Mouse (Mus musculus) hindbrain, embryonic 14.5 days (tissue): ENCODE results near the gene Itga9. TPM values are rescaled to one million over a fixed set of nuclear protein-coding genes. Genes with fewer than 3 reads are reported as not detected.

Experiments used
- ATAC-seq: fragments of 200-750 bp; cut with Nextera tagmentation; 2 replicates; pipeline ENCODE4 v1.8.0; 2017; ENCODE audit warnings: moderate number of reproducible peaks, mild to moderate bottlenecking, moderate TSS enrichment, moderate library complexity; ENCODE audit not compliant: low FRiP score
- DNase-seq: peaks from one replicate; pipeline ENCODE4 v3.0.0-alpha.2; 2015; ENCODE audit warnings: low spot score
- H3K27ac ChIP-seq: fragments of 300-500 bp; sonication (generic); 2 replicates; pipeline ENCODE4 v1.5.1; 2014; ENCODE audit warnings: mild to moderate bottlenecking, moderate library complexity
- H3K27me3 ChIP-seq: fragments of 300-500 bp; sonication (generic); 2 replicates; pipeline ENCODE4 v1.6.1; 2014; ENCODE audit warnings: mild to moderate bottlenecking, low read length, mixed read lengths; ENCODE audit not compliant: control insufficient read depth, insufficient read depth
- H3K36me3 ChIP-seq: fragments of 300-500 bp; sonication (generic); replicated peaks from 2 replicates; pipeline ENCODE4 v1.6.1; 2014; ENCODE audit not compliant: control insufficient read depth, insufficient read depth
- H3K4me1 ChIP-seq: fragments of 300-500 bp; sonication (generic); replicated peaks from 2 replicates; pipeline ENCODE4 v1.6.1; 2014; ENCODE audit warnings: antibody characterized with exemption, low read length, mixed read lengths; ENCODE audit not compliant: control insufficient read depth, insufficient read depth
- H3K4me2 ChIP-seq: fragments of 300-500 bp; sonication (generic); replicated peaks from 2 replicates; pipeline ENCODE4 v1.6.1; 2014; ENCODE audit warnings: mild to moderate bottlenecking, moderate library complexity
- H3K4me3 ChIP-seq: fragments of 300-500 bp; sonication (generic); replicated peaks from 2 replicates; pipeline ENCODE4 v1.5.1; 2014; ENCODE audit warnings: mild to moderate bottlenecking, low read length
- H3K9ac ChIP-seq: fragments of 300-500 bp; sonication (generic); 2 replicates; pipeline ENCODE4 v1.6.1; 2014
- H3K9me3 ChIP-seq: fragments of 300-500 bp; sonication (generic); 2 replicates; pipeline ENCODE4 v1.6.1; 2016; ENCODE audit warnings: low read length; ENCODE audit not compliant: control insufficient read depth
- WGBS: fragments of 180-500 bp; shearing (Covaris S2); extraction: QIAGEN DNeasy Blood & Tissue Kit; methylation state at CpG from one replicate; pipeline ENCODE4 v1.1.7; 2014; 5-methylcytosine and 5-hydroxymethylcytosine counted together
- polyA plus RNA-seq: library from polyadenylated mRNA; unstranded; fragments of >200 nt; fragmentation: Nextera tagmentation; extraction: Ambion mirVana; gene quantifications from 2 replicates; pipeline ENCODE4 v1.2.1, GENCODE M21; 2014

Itga9 gene
- polyA plus RNA-seq, 1 experiment from 2014 or later = 4.4 TPM

DNA sequence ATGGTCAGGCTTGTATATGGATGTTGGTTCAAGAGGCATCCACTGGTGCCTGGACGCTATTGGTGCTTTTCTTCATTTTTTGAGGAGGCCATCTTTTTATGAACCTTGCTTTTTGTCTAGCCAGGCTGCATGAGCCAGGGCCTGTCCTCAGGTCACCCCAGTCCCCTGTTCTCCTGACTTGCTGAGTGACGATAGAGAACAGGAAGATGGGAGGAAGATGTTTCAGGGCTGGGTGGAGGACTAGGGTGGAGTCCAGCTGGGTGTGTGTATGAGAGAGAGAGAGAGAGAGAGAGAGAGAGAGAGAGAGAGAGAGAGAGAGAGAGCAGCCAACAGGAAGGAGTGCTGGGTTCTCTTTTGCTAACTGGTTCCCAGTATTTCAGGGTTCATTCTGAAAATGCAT is 130.6 kb downstream of the Itga9 start:
- ATAC-seq = no peak
- H3K27ac ChIP-seq = no peak overlapping the region
- DNase-seq = no peak
- H3K4me3 ChIP-seq = no peak overlapping the region
- H3K4me1 ChIP-seq = no peaks in the 10 kb centered on the region
- H3K4me2 ChIP-seq = no peak overlapping the region
- no peaks in the 10 kb centered on the region for H3K9me3 ChIP-seq
- 93% methylated on average over 2 of the region's 2 CpGs for WGBS
- H3K27me3 ChIP-seq = no peaks in the 10 kb centered on the region
- H3K36me3 ChIP-seq = no peaks in the 10 kb centered on the region
- H3K9ac ChIP-seq = no peak overlapping the region

DNA sequence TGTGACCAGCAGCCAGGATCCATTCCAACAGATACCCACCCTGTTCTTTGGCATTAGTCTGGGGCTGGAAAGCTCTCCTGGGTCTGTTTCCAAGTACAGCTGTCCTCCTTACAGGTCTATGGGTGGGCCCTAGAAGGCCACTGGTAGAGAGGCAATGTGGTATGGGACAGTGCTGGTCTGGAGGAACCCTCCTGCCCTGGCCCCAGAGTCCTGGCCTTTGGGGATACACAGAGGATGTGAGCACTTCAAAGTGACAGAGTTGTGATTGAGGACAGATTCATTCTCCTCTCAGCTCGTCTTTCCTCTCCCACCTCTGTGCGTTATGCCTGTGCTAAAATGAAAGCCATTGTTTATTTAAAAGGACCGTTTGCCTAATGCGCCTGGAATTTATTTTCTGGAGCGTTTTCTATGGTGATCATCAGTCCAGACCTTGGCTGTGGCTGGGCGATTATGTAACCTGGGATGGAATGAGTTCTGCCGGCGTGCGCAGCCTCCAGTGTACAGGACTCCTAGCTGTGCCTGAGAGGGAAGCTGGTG is 131.2 kb downstream of the Itga9 start:
- WGBS = 74% methylated on average over 9 of the region's 9 CpGs

DNA sequence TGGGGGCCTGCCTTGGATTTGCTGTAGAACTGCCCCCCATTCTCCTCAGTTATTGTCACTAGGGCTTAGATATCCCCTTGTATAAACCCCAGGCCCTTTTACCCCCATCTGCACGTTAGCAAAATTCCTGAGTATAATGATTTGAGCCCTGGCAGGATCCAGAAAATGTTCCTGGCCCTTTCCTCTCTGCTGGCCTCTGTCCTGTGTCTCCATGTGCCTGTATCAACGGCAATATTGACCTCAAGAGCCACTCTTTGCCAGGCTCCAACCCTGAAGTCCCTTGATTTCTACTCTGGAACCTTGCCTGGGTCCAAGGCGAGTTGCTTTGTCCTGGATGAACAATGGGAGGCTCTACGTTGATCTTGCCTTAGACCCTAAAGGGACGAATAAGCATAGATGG is 131.8 kb downstream of the Itga9 start:
- H3K4me1 ChIP-seq = no peaks in the 10 kb centered on the region
- DNase-seq (no peak), ATAC-seq (no peak)
- no peak overlapping the region for H3K4me2 ChIP-seq
- no peaks in the 10 kb centered on the region for H3K36me3 ChIP-seq
- H3K27me3 ChIP-seq = no peaks in the 10 kb centered on the region
- H3K9ac ChIP-seq = no peak overlapping the region
- WGBS = 73% methylated on average over 5 of the region's 5 CpGs
- H3K27ac ChIP-seq = no peak overlapping the region
- no peak overlapping the region for H3K4me3 ChIP-seq
- H3K9me3 ChIP-seq = no peaks in the 10 kb centered on the region

More for the DNA sequence above, 131.2 kb downstream of the Itga9 start:
- no peak for DNase-seq
- Histone ChIP-seq H3K4me2 (no peak overlapping the region), H3K9me3 (no peaks in the 10 kb centered on the region), H3K4me1 (no peaks in the 10 kb centered on the region), H3K4me3 (no peak overlapping the region), H3K36me3 (no peaks in the 10 kb centered on the region), H3K9ac (no peak overlapping the region), H3K27me3 (no peaks in the 10 kb centered on the region), H3K27ac (no peak overlapping the region)
- ATAC-seq = no peak

DNA sequence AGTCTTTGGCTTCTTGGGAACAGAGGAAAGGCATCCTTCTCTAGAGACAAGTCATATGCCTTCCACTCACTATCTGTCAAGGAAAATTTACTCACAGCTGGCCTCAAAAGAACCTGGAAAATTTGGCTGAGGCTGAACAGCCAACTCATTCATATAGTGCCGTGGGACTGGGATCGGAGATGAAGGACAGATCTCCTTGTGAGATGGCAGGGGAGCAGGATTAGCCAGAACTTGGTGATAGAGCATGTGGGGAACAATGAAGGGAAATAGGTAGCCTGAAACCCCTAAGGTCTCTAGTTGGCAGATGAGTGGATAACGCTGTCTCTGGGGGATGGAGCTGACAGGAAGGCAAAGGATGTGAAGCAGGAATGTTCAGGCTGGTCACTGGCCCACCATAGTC is 132.6 kb downstream of the Itga9 start:
- no peaks in the 10 kb centered on the region for H3K4me1 ChIP-seq
- no peak overlapping the region for H3K4me3 ChIP-seq
- no peaks in the 10 kb centered on the region for H3K27me3 ChIP-seq
- no peak overlapping the region for H3K9ac ChIP-seq
- no peaks in the 10 kb centered on the region for H3K9me3 ChIP-seq
- ATAC-seq (no peak), DNase-seq (no peak)
- no peaks in the 10 kb centered on the region for H3K36me3 ChIP-seq
- no peak overlapping the region for H3K27ac ChIP-seq
- no peak overlapping the region for H3K4me2 ChIP-seq
- 91% methylated on average over 3 of the region's 3 CpGs for WGBS

DNA sequence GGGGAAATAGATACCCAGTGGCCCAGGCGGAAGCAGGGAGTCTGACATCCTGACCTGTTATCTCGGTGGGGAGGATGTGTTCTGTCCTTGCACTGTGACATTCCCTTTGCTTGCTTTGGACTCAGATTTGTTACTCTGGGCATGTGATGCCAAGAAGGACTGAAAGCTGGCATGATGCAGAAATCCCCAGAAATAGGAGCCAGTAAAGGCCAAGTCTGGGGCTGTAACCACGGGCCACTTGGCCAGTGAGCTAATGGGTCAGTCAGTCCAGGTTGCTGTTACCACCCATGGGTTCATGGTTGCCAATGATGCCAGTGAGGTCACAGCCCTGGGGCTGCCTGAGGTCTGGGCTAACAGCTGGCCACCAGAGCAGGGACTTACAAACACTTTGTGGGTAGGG is 133.2 kb downstream of the Itga9 start:
- no peak for DNase-seq
- no peaks in the 10 kb centered on the region for H3K4me1 ChIP-seq
- H3K4me2 ChIP-seq = no peak overlapping the region
- H3K9ac ChIP-seq = no peak overlapping the region
- H3K9me3 ChIP-seq = no peaks in the 10 kb centered on the region
- no peak overlapping the region for H3K27ac ChIP-seq
- WGBS = 89% methylated on average over 3 of the region's 3 CpGs
- no peaks in the 10 kb centered on the region for H3K36me3 ChIP-seq
- no peaks in the 10 kb centered on the region for H3K27me3 ChIP-seq
- ATAC-seq = no peak
- no peak overlapping the region for H3K4me3 ChIP-seq

DNA sequence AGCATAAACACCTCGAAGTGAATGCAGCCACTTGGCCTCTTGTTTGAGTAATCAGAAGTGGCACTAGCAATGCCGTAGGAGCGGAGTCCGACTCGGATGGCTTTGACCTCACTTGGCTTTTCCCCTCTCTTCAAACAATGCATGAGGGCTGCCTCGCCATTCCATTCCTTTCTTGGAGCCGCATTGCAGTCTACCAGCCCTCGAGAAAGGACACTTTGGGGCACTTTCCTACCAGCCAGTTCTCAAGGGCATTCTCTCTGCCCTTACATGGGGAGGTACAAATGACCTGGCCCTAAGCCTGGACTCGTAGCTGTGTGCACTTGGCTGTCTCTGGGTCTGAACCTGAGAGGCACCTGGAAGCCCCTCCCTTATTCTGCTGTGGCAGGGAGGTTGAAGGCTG is 134.8 kb downstream of the Itga9 start:
- Histone ChIP-seq H3K4me1 (no peaks in the 10 kb centered on the region), H3K9me3 (no peaks in the 10 kb centered on the region), H3K27ac (no peak overlapping the region), H3K27me3 (no peaks in the 10 kb centered on the region), H3K9ac (no peak overlapping the region), H3K4me2 (no peak overlapping the region), H3K4me3 (no peak overlapping the region), H3K36me3 (no peaks in the 10 kb centered on the region)
- 71% methylated on average over 9 of the region's 9 CpGs for WGBS
- ATAC-seq (no peak), DNase-seq (no peak)

DNA sequence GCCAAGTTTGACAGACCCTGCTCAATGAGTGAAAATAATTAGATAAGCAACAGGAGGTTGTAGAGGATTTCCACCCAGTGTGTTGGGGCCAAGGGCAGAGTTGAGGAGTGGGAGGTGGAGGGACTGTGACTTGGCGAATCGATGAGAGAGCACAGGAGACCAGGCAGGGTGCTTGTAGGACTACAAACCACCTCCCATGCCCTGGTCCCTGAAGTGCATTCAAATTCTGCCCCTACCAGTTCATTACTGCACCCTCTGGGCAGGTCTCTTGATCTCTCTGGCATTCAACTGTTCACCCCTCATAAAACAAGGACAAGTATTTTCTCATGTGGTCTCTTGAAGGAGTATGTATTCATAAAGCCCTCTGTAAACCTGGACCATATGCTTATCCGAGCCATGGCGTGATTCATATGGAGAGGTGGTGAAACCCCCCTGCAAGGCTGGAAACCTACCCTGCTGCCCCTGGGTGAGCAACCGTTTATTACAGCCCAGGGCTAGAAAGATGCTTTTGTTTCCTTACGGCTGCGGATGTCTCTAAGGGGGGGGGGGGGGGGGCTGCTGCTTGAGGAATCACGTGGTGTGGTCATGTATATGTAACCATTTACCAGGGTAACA is 143.0 kb downstream of the Itga9 start:
- H3K4me1 ChIP-seq = 0 out of 2 replicates have a peak, but pooled peaks cover 9% of the 10 kb centered on the region
- H3K9ac ChIP-seq = no peak overlapping the region
- DNase-seq (no peak), ATAC-seq (no peak)
- H3K27ac ChIP-seq = no peak overlapping the region
- no peaks in the 10 kb centered on the region for H3K36me3 ChIP-seq
- no peak overlapping the region for H3K4me2 ChIP-seq
- no peak overlapping the region for H3K4me3 ChIP-seq
- no peaks in the 10 kb centered on the region for H3K27me3 ChIP-seq
- WGBS = 36% methylated on average over 8 of the region's 8 CpGs
- no peaks in the 10 kb centered on the region for H3K9me3 ChIP-seq

DNA sequence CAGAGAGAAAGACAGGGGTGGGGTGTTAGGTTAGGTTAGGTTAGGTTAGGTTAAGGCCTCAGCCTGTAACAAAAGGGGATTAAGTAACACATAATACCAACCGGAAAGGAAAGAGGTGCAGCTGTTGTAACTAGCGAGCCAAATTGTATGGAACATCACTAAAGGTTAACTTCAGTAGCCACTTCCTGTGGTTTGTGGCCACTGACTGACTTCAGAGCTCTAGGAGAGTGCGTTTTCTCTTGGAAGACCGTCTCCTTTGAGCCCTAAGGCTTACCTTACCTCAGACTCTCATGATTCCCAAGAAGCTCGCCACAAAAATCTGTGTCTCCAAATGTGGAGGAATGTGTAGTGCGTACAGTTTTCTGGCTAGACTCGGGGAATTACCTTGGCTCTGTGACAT is 144.3 kb downstream of the Itga9 start:
- no peak for ATAC-seq
- Histone ChIP-seq H3K4me2 (no peak overlapping the region), H3K4me3 (no peak overlapping the region), H3K9me3 (no peaks in the 10 kb centered on the region), H3K27ac (no peak overlapping the region), H3K27me3 (no peaks in the 10 kb centered on the region), H3K36me3 (no peaks in the 10 kb centered on the region), H3K4me1 (0 out of 2 replicates have a peak, but pooled peaks cover 9% of the 10 kb centered on the region), H3K9ac (no peak overlapping the region)
- 88% methylated on average over 7 of the region's 7 CpGs for WGBS
- DNase-seq = no peak

DNA sequence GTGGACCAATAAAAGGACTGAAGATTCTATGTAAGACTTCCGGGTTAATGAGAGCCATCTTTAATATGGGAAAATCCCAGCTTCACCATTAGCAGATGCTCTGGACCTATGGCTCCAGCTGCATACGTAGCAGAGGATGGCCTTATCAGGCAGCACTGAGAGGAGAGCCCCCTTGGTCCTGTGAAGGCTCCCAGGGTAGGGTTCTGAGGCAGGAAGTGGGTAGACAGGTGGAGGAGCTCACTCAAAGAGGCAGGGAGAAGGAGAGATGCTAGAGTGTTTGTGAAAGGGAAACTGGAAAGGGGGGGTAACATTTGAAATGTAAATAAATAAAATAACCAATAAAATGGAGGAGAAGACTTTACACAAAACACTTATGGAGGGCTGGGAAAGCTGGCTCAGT is 145.9 kb downstream of the Itga9 start:
- H3K4me3 ChIP-seq = no peak overlapping the region
- DNase-seq (no peak), ATAC-seq (no peak)
- H3K27me3 ChIP-seq = no peaks in the 10 kb centered on the region
- H3K9me3 ChIP-seq = no peaks in the 10 kb centered on the region
- no peak overlapping the region for H3K4me2 ChIP-seq
- no peak overlapping the region for H3K27ac ChIP-seq
- 0 out of 2 replicates have a peak, but pooled peaks cover 9% of the 10 kb centered on the region for H3K4me1 ChIP-seq
- 91% methylated on average over 2 of the region's 2 CpGs for WGBS
- no peak overlapping the region for H3K9ac ChIP-seq
- H3K36me3 ChIP-seq = no peaks in the 10 kb centered on the region

DNA sequence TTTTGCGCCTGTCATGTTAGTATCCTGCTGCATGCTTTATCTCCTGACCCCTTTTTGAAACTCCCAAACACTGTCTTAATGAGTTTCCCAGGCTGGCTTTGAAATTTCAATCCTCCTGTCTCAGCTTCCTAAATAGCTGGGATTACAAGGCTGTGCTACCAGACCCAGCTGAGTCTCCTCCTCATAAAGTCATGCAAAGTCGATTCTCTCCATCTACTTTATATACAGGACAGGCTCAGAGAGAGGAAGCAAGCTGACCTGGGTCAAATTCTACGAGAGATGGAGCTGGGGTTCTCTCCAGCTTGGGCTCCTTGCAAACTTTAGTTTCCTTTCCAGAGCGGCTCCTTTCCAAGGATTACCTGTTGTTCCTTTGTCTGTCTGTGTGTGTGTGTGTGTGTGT is 153.0 kb downstream of the Itga9 start:
- Histone ChIP-seq H3K4me3 (no peak overlapping the region), H3K9ac (no peak overlapping the region), H3K27me3 (no peaks in the 10 kb centered on the region), H3K27ac (no peak overlapping the region), H3K4me2 (no peak overlapping the region), H3K4me1 (peaks cover 14% of the 10 kb centered on the region; the same call in 1 of the 2 replicates), H3K9me3 (no peaks in the 10 kb centered on the region), H3K36me3 (no peaks in the 10 kb centered on the region)
- ATAC-seq (no peak), DNase-seq (no peak)
- 64% methylated on average over 4 of the region's 4 CpGs for WGBS
